Mouse (Mus musculus): ENCODE data around the gene Gm10309. TPM values are rescaled to one million over a fixed set of nuclear protein-coding genes. Genes with fewer than 3 reads are reported as not detected.

The Gm10309 gene
- polyA plus RNA-seq, 1 experiment from 2014 or later = 0.24 TPM

DNA sequence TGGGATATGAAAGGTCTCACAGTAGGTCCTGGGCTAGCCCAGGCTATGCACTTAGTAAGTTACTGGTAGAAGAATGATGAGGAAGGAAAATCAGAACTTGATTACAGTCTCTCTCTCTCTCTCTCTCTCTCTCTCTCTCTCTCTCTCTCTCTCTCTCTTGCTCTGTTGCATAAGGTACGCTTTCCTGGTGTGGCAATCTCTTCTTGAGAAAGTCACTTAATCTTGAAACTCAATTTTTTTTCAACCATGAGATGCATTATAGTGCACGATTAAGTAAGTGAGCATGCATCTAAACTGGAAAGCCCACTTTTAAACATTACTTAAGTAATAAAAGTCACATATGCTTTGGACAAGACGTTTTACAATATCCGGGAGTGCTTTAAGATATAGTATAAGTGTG is 52.1 kb downstream of the Gm10309 start:
- Histone ChIP-seq H3K36me3 (ENCODE audit: control insufficient read depth, insufficient read depth, low read length) (no peaks in the 10 kb centered on the region), H3K4me2 (no peak overlapping the region), H3K9me3 (replicated peaks; ENCODE audit: control insufficient read depth, low read length) (no peaks in the 10 kb centered on the region; the same call in 1 of the 2 replicates), H3K9ac (ENCODE audit: low read depth, low read length) (no peak overlapping the region), H3K27me3 (ENCODE audit: control insufficient read depth, insufficient read depth, low read length) (no peaks in the 10 kb centered on the region), H3K27ac (ENCODE audit: low read depth, low read length) (no peak overlapping the region), H3K4me3 (ENCODE audit: low read depth, low read length) (no peak overlapping the region), H3K4me1 (ENCODE audit: control insufficient read depth, insufficient read depth, low read length) (peaks cover 13% of the 10 kb centered on the region)
- 85% methylated on average over 4 of the region's 4 CpGs for WGBS (ENCODE audit: insufficient replicate concordance)
- ATAC-seq (replicated peaks; ENCODE audit: insufficient number of reproducible peaks, low FRiP score, low TSS enrichment) = no peak

Other genes with a start within 250 kb of the Gm10309 start
- 11.5 and 14.8 TPM in 2 replicates for gene Epas1, start 248.5 kb upstream of the Gm10309 start, polyA plus RNA-seq (2014; fragmentation: Nextera tagmentation; extraction: Ambion mirVana)